Mouse (Mus musculus) spleen, postnatal 4 days (tissue): Measurements from ENCODE around the gene Mrpl43.

ENCODE experiments used
- DNase-seq, 2 experiments: peaks; one replicate each; pipeline ENCODE4 v3.0.0; 2022; ENCODE audit warnings: low spot score in 2 of 2

The Mrpl43 gene

GRCm38 (mm10) chr19:45029571-45029970 lies 23.3 kb upstream of the Mrpl43 start:
- no peak for DNase-seq

GRCm38 (mm10) chr19:45028746-45029145 lies 22.5 kb upstream of the Mrpl43 start:
- DNase-seq, result peak in 1 of 2 experiments; percentile 61

- no peak for DNase-seq
Observed at GRCm38 (mm10) chr19:45027848-45028247, 21.6 kb upstream of the Mrpl43 start.

DNA sequence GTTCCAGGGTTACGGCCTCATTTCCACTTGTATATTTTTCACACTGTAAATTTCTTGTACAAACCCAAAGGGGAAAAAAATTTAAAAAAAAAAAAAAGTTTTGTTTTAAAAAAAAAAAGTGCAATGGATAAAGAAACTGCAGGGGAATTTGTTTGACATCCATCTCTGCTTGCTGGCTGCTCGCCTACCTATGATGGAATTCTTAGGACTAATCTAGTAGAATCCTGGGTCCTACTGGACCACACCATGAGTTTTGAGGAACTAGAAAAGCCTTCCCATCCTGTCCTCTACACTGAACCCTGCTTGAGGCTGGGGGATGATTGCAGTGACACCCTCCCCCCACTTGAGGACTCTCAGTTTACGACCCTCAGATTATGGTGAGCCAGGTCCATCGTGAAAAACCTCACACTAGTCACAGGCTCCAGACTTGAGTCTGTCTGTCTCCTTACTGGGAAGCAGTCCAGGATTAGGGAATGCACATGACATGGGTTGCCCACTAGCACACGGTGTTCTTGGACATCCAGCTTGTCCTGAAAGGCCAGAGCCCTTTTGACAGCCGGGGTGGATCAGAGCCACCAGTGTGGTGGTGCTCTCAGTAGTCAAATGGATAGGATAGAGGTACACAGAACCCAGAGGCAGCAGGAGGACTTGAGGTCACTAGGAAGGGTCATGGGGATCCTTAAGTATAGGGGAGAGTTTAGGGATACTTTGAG lies 20.9 kb upstream of the Mrpl43 start:
- no peak for DNase-seq

GRCm38 (mm10) chr19:45025937-45026568 lies 19.8 kb upstream of the Mrpl43 start:
- no peak for DNase-seq

DNA sequence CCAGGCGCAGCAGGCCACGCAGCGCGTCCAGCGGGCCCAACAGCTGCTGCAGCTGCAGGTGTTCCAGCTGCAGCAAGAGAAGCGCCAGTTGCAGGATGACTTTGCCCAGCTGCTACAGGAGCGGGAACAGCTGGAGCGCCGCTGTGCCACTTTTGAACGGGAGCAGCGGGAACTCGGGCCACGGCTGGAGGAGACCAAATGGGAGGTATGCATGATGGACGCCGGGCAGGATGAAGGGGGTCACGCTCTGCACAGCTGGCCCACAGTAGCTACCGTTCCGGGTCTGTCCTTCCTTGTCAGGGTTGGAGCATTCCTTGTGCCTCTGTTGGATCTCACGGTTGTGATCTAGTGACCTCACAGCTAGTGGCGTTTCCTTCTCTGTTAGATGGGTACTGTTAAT lies 18.5 kb upstream of the Mrpl43 start:
- no peak for DNase-seq

DNA sequence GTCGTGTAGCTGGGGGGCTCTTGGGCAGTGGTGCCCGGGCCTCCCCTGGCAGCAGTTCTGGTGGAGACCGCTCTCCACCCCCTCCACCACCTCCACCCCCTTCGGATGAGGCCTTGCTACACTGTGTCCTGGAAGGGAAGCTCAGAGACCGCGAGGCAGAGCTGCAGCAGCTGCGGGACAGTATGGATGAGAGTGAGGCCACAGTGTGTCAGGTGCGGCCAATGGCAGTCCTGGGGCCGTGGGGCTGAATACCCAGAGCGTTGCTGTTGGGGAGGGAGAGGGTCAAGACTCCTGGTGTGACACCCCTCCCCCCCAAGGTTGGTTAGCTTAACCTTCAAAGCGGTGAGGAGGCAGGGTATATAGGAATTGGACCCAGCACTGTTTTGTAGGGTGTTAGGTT lies 17.8 kb upstream of the Mrpl43 start:
- DNase-seq, result no peak

GRCm38 (mm10) chr19:45021362-45021761 lies 15.1 kb upstream of the Mrpl43 start:
- no peak for DNase-seq

GRCm38 (mm10) chr19:45020348-45020747 lies 14.1 kb upstream of the Mrpl43 start:
- DNase-seq, result no peak

DNA sequence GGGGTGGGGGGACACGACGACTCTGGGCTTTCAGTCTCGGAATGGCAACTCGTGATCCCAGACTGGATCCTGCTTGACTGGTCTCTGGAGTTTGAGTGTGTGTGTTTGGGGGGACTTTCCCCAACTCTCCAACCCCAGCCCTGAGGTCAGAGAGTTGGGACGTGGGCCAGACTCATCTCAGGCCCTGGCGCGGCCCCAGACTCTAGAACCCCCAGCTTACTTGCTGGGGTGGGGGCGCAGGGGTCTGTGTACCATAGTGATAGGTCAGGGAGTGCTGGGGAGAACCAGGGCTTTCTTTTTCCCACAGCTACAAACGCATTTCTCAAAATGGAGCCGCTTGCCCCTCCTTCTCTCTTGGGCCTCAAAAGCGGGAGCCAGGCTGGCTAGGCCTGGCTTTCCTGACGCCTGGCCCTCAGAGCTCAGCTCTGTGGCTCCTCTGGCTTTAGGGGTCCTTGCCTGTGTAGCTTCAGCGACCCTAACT lies 12.1 kb upstream of the Mrpl43 start:
- no peak for DNase-seq

DNA sequence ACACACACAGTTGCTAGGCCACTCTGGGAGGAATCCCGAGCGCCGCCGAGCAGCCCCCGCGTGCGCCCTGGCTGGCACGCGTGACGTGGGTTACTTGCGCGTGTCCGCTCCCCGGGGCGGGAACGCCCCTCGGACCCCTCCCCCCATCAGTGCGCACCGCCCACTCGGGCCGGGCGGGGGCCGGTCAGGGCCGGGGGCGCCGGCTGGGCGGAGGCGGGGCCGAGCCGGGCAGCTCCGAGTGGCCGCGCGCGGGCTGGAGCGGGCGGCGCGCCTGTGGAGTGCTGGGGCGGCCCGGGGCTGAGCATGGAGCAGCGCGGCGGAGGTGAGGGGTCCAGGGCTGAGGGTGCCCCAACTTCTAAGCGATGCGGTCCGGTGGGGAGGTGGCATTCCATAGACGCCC lies 11.7 kb upstream of the Mrpl43 start:
- peak in 1 of 2 experiments; percentile 56 for DNase-seq

- no peak for DNase-seq
Observed at GRCm38 (mm10) chr19:45017216-45017771, 11.1 kb upstream of the Mrpl43 start.

GRCm38 (mm10) chr19:45016341-45017215 lies 10.3 kb upstream of the Mrpl43 start:
- DNase-seq, result no peak

GRCm38 (mm10) chr19:45015518-45016281 lies 9.5 kb upstream of the Mrpl43 start:
- peak; percentile 58 to 81 for DNase-seq

GRCm38 (mm10) chr19:45014981-45015402 lies 8.8 kb upstream of the Mrpl43 start:
- DNase-seq, result no peak

GRCm38 (mm10) chr19:45014335-45014971 lies 8.2 kb upstream of the Mrpl43 start, which contains the start of gene Lzts2:
TSS of gene Lzts2 (plus strand) at chr19:45014414.
- no peak for DNase-seq

DNA sequence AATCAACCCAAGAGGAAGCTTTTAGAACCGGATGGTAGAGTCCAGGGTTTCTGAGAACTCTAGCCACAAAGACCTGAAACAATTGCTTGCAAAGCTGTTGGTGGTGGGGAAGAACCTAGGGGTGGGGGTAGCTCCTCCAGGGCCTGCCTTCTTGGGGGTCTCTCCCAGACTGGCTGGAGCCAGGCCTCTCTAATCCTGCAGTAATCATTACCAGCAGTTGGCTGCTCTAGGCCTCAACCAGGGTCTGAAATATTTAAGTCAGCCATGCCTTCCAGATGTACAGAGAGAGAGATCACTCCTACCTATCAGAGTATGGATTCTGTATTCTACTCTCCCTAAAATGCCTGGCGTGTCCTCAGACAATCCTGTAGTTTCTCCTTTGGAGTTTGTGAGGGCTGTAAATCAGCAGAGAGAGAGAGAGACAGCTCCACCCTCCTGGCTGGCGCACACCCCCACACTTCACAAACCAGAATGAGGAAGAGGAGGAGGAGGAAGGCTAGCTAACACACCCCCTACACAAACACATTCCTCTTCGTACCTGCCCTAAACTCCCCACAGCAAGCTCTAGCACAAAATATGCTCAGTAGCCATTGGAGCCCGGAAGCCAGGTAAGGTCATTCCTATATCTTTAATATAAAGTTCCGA lies 7.5 kb upstream of the Mrpl43 start:
- no peak for DNase-seq

DNA sequence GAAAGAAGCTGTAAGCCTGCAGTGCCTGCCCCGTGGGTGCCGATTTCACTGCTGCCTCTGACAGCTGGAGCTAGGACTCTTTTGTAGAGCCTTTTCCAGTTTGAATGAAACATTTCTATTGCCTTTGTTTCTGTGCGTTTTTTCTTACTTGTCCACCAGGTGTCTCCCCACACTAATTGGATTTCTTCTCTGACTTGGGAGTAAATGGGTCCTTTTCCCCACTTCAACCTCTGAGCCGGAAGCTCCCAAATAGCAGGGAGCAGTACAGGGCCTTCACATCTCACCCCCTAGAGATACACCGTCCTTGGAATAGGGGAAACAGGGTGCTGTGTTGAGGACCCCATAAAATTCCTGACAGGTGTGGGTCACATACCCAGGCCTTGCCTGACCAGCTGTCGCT lies 6.4 kb upstream of the Mrpl43 start:
- DNase-seq, result no peak

DNA sequence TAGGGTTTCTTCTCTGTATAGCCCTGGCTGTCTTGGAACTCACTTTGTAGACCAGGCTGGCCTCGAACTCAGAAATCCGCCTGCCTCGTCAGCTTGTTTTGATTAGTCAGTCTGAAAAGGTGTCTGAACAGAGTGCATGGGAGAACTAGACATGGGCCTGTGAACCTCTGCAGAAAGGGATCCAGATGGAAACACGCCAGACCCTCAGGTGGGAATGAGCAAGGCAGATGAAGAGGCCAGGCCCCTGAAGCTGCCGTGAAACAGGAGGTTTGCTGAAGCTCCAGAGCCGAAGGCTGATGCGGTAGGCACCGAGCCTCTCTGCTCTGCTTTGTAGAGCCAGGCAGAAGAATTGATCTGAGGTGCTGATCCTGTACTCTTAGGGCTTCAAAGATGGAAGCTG lies 6.0 kb upstream of the Mrpl43 start:
- no peak for DNase-seq

GRCm38 (mm10) chr19:45010646-45011045 lies 4.4 kb upstream of the Mrpl43 start:
- no peak for DNase-seq
